Mouse (Mus musculus): ENCODE results near the gene Col17a1. TPM values are rescaled to one million over a fixed set of nuclear protein-coding genes. Genes with fewer than 3 reads are reported as not detected.

Col17a1 gene
- total RNA-seq, 2 experiments from 2014 or later = 0.23 to 0.40 TPM

DNA sequence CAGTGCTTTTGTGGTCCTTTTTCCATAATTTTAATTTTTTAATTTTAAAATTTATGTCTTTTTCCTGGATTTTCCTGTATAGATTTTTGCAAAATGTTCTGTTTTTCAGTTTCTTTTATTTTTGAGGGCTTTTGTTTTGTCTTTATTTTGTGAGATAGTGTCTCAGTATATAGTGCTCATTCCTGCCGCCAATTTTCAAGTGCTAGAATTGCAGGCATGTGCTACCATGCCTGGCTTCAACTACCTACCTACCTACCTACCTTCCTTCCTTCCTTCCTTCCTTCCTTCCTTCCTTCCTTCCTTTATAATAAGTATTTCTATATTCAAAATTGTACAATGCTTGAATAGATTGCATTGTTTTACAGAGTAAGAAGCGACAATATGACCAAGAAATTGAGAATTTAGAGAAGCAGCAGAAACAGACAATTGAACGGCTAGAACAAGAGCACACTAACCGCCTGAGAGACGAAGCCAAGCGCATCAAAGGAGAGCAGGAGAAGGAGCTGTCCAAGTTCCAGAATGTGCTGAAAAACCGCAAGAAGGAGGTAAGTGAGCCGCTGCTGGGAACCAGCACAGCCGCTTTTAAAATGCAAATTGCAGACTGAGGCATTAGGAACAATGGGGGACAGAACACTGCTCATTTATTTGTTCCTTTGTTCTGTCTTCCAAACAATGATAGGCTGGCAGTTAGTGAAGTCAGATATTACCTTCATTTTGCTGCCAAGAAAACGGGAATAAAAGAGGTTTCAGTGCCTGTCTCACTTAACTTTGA lies 66.8 kb downstream of the Col17a1 start:
- intact Hi-C loops (cut with DNase I) = no loop called here

DNA sequence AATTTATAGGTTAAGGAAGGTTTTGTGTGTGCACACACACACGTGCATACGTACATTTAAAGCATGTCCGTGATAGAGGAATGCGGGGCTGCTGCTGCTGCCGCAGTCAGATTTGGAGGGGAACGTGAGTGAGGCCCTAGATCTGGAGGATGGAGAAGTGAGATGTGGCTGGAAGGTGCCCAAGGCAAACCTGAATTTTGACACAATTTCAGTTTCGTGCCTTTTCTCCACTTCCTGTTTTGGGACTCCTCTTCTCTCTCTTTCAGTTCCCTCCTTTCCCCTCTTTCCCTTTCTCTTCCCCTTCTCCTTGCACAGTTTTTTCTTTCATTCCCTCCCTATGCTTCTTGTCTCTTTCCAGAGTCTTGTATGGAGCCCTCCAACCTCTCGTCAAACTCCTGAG lies 70.4 kb downstream of the Col17a1 start:
- intact Hi-C loops (cut with DNase I) = no loop called here
- no peak for DNase-seq (ENCODE audit: low spot score in 2 of 2)

More for the DNA sequence above, 66.8 kb downstream of the Col17a1 start:
- DNase-seq (ENCODE audit: low spot score in 2 of 2) = no peak

DNA sequence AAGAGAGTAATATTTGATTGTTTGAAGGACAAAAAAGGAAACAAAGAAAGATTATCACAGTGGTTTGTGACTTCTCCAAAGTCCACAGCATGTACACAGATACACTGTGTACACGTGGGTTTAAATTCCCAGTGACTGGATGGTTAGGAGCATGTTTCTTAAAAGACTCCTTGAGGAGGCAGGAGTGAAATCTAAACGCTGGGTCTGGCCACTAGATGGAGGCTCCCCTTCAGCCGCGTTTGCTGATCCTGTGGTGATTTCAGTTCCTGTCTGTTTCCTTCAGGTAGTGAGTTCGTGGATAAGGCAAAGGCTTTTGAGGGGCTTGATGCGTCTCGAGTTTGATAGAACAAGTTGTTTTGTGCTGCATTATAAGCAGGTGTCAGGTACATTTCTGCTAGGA lies 78.5 kb downstream of the Col17a1 start:
- DNase-seq (ENCODE audit: low spot score in 2 of 2) = no peak
- intact Hi-C loops (cut with DNase I) = no loop called here

DNA sequence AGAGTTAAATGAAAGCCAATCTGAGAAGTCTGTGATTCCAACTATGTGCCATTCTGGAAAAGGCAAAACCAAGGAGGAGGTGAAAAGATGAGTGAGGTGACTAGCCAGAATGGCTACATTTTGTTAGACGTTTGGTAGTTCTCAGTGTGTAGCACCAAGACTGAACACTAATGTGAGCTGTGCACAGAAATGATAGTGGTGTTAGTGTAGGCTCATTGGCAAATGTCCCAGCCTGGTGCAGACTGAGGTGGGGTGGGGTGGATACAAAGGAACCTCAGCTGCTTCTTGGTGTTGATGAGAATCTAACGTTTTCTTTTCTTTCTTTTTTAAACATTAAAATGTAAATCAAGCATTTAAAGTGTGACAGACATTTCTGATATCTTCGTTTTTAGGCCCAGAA lies 83.4 kb downstream of the Col17a1 start:
- intact Hi-C loops (cut with DNase I) = no loop called here
- no peak for DNase-seq (ENCODE audit: low spot score in 2 of 2)

Other genes with a start within 250 kb of the Col17a1 start
- 10 to 100 TPM; 30.9 TPM for gene Sh3pxd2a, start 227.7 kb downstream of the Col17a1 start, total RNA-seq (2021)
- gene Stn1, start 154.6 kb downstream of the Col17a1 start, total RNA-seq (2021) = 10 to 100 TPM; 28.5 to 29.9 TPM
- 10 to 100 TPM; 44.4 to 47.0 TPM for gene Slk, start 112.4 kb downstream of the Col17a1 start, total RNA-seq (2021)
- gene Sfr1, start 39.6 kb upstream of the Col17a1 start, total RNA-seq (2021) = 100 to 1,000 TPM in 1 of 2 experiments, 10 to 100 TPM in 1; 97.9 to 102 TPM
- gene Gsto1, start 162.9 kb upstream of the Col17a1 start, total RNA-seq (2021) = 10 to 100 TPM; 58.1 to 62.5 TPM
- gene Gsto2, start 173.4 kb upstream of the Col17a1 start, total RNA-seq (2021) = 1 to 10 TPM; 1.4 to 1.7 TPM
- gene Cfap43, start 227.2 kb upstream of the Col17a1 start, total RNA-seq (2021) = 1 to 10 TPM in 1 of 2 experiments, under 1 TPM in 1; 0.34 to 1.2 TPM
- gene Itprip, start 227.2 kb upstream of the Col17a1 start, total RNA-seq (2021) = 1 to 10 TPM in 1 of 2 experiments, under 1 TPM in 1; 0.94 to 1.1 TPM
- under 1 TPM; 0.24 to 0.55 TPM for gene Cfap58, start 245.6 kb upstream of the Col17a1 start, total RNA-seq (2021)

Measured in left cerebral cortex, postnatal 14 days (tissue).